Mouse (Mus musculus) cortical plate, adult 2 months (tissue): Measurements from ENCODE around the gene Med12.

Experiments used
- CTCF ChIP-seq: fragments of 200-500 bp; IDR thresholded peaks from 2 replicates; pipeline ENCODE4 v1.5.1; 2011; ENCODE audit warnings: mild to moderate bottlenecking, control low read depth, low read length; ENCODE audit not compliant: insufficient read depth; ENCODE audit errors: extremely low read depth
- POLR2A ChIP-seq: fragments of 200-500 bp; IDR thresholded peaks from 2 replicates; pipeline ENCODE4 v1.6.1; 2011; ENCODE audit warnings: mild to moderate bottlenecking, low read length, control low read depth; ENCODE audit not compliant: insufficient read depth; ENCODE audit errors: extremely low read depth

DNA sequence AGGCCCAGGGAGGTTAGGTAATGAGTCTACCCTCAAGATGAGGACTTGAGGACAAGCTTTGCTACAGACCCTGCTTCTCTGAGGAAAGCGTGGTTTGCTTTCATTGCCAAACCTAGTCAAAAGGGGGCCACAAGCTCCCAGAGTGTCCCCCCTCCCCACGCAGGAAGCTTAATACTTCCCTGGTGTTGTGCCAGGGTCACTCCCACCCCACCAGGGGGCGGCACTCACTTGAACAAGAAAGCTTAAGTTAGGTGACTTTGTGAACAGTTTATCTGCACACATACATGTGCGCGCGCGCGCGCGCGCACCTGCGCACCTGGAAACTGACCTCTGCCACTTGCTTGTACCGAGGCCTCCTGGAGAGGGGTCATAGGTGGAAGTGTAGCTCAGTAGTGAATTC lies 17.2 kb upstream of the Med12 start:
- TF ChIP-seq POLR2A = no peak
- no peak for TF ChIP-seq CTCF
